Mouse (Mus musculus): Measurements from ENCODE around the gene Inppl1. TPM values are rescaled to one million over a fixed set of nuclear protein-coding genes. Genes with fewer than 3 reads are reported as not detected.

Gene Inppl1
- 193 and 201 TPM in 2 replicates for polyA plus RNA-seq (2012; rRNA removed)

GRCm38 (mm10) chr7:101837606-101838471 is at the start of gene Inppl1:
Gene Inppl1, minus strand, starts transcription at chr7:101838229.

DNA sequence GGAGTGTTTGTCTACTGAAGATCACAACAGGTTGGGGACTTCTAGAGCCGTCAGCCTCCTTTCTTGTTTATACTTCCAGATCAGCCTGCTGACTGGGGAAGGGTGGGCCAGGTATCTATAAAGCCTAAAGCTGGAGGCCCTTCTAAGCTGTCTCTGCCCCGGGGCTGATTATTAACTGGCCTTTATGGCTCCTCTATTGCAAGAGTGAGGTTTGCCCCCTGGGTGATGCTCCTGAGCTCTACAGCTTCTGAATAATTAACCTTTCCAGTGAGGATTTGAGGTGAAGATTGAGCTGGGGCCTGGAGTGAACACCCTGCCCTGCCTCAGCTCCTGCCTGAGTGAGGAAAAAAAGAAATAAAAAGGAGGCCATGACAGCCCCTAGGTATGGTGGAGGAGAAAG is 32.6 kb upstream of the Inppl1 start, which contains the start of gene Folr1:
Gene Folr1 (minus strand): TSS at position 160 of the 400 bp plus-strand sequence.

DNA sequence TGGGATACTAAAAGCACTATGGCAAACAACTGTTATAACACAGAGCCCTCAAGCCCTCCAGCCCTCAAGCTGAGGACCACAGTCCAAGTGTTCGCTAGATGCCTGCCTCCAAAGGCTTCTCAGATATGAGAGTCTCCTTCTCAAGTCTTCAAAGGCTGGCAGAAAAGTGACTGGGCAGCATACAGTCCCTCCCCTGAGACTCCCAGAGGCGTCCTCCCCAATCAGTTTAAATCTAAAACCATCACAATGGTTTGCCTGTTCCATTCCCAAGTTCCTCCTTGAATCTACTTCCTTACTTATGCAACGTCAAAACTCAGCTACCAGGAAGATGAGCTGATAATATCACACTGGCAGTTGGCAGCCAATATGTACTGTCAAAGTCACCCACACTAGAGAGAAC is 25.4 kb upstream of the Inppl1 start, which contains the start of gene Anapc15:
Gene Anapc15 (plus strand): TSS at position 301 of the 400 bp plus-strand sequence.

DNA sequence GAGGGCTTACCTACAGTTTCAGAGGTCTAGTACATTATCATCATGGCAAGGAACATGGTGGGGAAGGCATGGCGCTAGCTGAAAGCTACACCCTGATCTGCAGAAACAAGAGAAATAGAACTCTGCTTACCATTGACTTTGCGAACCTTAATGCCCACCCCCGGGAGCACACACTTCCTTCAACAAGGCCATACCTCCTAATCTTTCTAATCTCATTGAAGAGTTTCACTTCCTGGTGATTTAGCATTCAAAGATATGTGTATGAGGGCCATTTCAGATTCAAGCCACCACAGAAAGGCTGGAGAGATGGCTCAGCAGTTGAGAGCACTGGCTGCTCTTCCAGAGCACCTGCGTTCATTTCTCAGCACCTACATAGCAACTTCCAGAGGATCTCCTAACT is 19.1 kb upstream of the Inppl1 start, which contains the start of gene Folr2:
Gene Folr2 (minus strand): TSS at position 101 of the 400 bp plus-strand sequence.

GRCm38 (mm10) chr7:101817861-101818401 is 20.1 kb downstream of the Inppl1 start, which contains the start of gene Phox2a:
Gene Phox2a, plus strand, starts transcription at chr7:101818313.

Other genes with a start within 250 kb of the Inppl1 start
- gene Clpb, start 174.6 kb downstream of the Inppl1 start, polyA plus RNA-seq (2012; rRNA removed): 37.2 and 37.3 TPM in 2 replicates
- not detected in 2 replicates for gene Phox2a, start 19.9 kb downstream of the Inppl1 start, polyA plus RNA-seq (2012; rRNA removed)
- 15.4 and 19.7 TPM in 2 replicates for gene Folr2, start 19.0 kb upstream of the Inppl1 start, polyA plus RNA-seq (2012; rRNA removed)
- 29.7 and 34.9 TPM in 2 replicates for gene Anapc15, start 25.5 kb upstream of the Inppl1 start, polyA plus RNA-seq (2012; rRNA removed)
- gene Folr1, start 32.6 kb upstream of the Inppl1 start, polyA plus RNA-seq (2012; rRNA removed): 73.4 and 105 TPM in 2 replicates
- 234 and 253 TPM in 2 replicates for gene Lamtor1, start 67.7 kb upstream of the Inppl1 start, polyA plus RNA-seq (2012; rRNA removed)
- gene Tomt, start 68.1 kb upstream of the Inppl1 start, polyA plus RNA-seq (2012; rRNA removed): 0.18 and 0.29 TPM in 2 replicates
- 29.5 and 38.8 TPM in 2 replicates for gene Lrrc51, start 95.7 kb upstream of the Inppl1 start, polyA plus RNA-seq (2012; rRNA removed)
- 108 TPM in 2 replicates for gene Numa1, start 95.9 kb upstream of the Inppl1 start, polyA plus RNA-seq (2012; rRNA removed)
- 9.9 and 14.9 TPM in 2 replicates for gene Il18bp, start 180.5 kb upstream of the Inppl1 start, polyA plus RNA-seq (2012; rRNA removed)
- 21.4 and 22.0 TPM in 2 replicates for gene Rnf121, start 227.2 kb upstream of the Inppl1 start, polyA plus RNA-seq (2012; rRNA removed)
- 23.2 and 28.9 TPM in 2 replicates for gene Xndc1, start 227.3 kb upstream of the Inppl1 start, polyA plus RNA-seq (2012; rRNA removed)
- gene Xntrpc, start 227.5 kb upstream of the Inppl1 start, polyA plus RNA-seq (2012; rRNA removed): 5.9 and 6.7 TPM in 2 replicates
- gene Trpc2, start 244.9 kb upstream of the Inppl1 start, polyA plus RNA-seq (2012; rRNA removed): not detected in 2 replicates